Mouse (Mus musculus): ENCODE measurements around the gene Ascc2. TPM values are rescaled to one million over a fixed set of nuclear protein-coding genes. Genes with fewer than 3 reads are reported as not detected.

Gene Ascc2
- polyA plus RNA-seq, 1 experiment from 2014 or later = 36.6 TPM

GRCm38 (mm10) chr11:4718548-4718947 is 81.0 kb downstream of the Ascc2 start:
- peaks cover 6% of the 10 kb centered on the region for H3K36me3 ChIP-seq (ENCODE audit: insufficient read depth)
- no peak overlapping the region for H3K4me2 ChIP-seq
- H3K9ac ChIP-seq = no peak overlapping the region
- H3K4me1 ChIP-seq (ENCODE audit: insufficient read depth) = no peaks in the 10 kb centered on the region
- ATAC-seq (ENCODE audit: insufficient read depth) (no peak), DNase-seq (no peak)
- H3K27me3 ChIP-seq (ENCODE audit: insufficient read depth, low read length) = no peaks in the 10 kb centered on the region
- no peak overlapping the region for H3K4me3 ChIP-seq (ENCODE audit: low read depth, low read length)
- H3K9me3 ChIP-seq (ENCODE audit: low read depth, low read length) = no peaks in the 10 kb centered on the region
- no peak overlapping the region for H3K27ac ChIP-seq (ENCODE audit: low read depth)
- no peak for TF ChIP-seq CTCF (IDR thresholded peaks at IDR 0.05; ENCODE audit: low read depth)
- 72% methylated on average over 5 of the region's 5 CpGs for WGBS

- no peak overlapping the region for H3K27ac ChIP-seq (ENCODE audit: low read depth)
- no peak for ATAC-seq (ENCODE audit: insufficient read depth)
- no peak for DNase-seq
- TF ChIP-seq CTCF (IDR thresholded peaks at IDR 0.05; ENCODE audit: low read depth) = no peak
- no peaks in the 10 kb centered on the region for H3K4me1 ChIP-seq (ENCODE audit: insufficient read depth)
- no peaks in the 10 kb centered on the region for H3K27me3 ChIP-seq (ENCODE audit: insufficient read depth, low read length)
- H3K9me3 ChIP-seq (ENCODE audit: low read depth, low read length) = no peaks in the 10 kb centered on the region
- peaks cover 19% of the 10 kb centered on the region for H3K36me3 ChIP-seq (ENCODE audit: insufficient read depth)
- no peak overlapping the region for H3K4me2 ChIP-seq
- WGBS = 85% methylated on average over 9 of the region's 9 CpGs
- H3K9ac ChIP-seq = no peak overlapping the region
- no peak overlapping the region for H3K4me3 ChIP-seq (ENCODE audit: low read depth, low read length)
Measured at GRCm38 (mm10) chr11:4719961-4720360, 82.4 kb downstream of the Ascc2 start.

DNA sequence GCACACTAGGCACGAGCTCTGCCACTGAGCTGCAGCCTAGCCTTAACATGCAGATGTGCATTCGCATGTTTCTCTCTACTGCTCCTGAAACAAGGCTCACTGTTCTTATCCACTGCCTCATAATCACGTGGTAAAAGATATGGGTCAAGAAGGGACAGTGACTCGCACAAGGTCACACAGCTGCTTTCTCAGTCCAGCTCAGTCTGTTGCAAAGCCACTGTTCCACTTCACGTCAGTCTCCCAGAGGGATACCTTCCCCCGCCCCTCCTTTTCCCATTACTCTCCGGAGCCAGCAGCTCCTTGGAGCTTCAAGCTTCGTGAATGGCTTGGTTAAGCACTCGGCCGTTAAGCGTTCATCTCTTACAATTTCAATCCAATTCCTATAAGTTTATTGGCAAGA is 82.8 kb downstream of the Ascc2 start:
- H3K27ac ChIP-seq (ENCODE audit: low read depth) = no peak overlapping the region
- H3K27me3 ChIP-seq (ENCODE audit: insufficient read depth, low read length) = no peaks in the 10 kb centered on the region
- no peak overlapping the region for H3K4me3 ChIP-seq (ENCODE audit: low read depth, low read length)
- TF ChIP-seq CTCF (IDR thresholded peaks at IDR 0.05; ENCODE audit: low read depth) = no peak
- whole genome bisulfite sequencing = 62% methylated on average over 11 of the region's 11 CpGs
- H3K4me2 ChIP-seq = no peak overlapping the region
- no peaks in the 10 kb centered on the region for H3K4me1 ChIP-seq (ENCODE audit: insufficient read depth)
- H3K36me3 ChIP-seq (ENCODE audit: insufficient read depth) = peaks cover 23% of the 10 kb centered on the region
- ATAC-seq (ENCODE audit: insufficient read depth) = no peak
- no peak overlapping the region for H3K9ac ChIP-seq
- DNase-seq = no peak
- H3K9me3 ChIP-seq (ENCODE audit: low read depth, low read length) = no peaks in the 10 kb centered on the region

- no peak for TF ChIP-seq CTCF (IDR thresholded peaks at IDR 0.05; ENCODE audit: low read depth)
- Histone ChIP-seq H3K4me1 (ENCODE audit: insufficient read depth) (no peaks in the 10 kb centered on the region), H3K27me3 (ENCODE audit: insufficient read depth, low read length) (no peaks in the 10 kb centered on the region), H3K9me3 (ENCODE audit: low read depth, low read length) (no peaks in the 10 kb centered on the region), H3K4me3 (ENCODE audit: low read depth, low read length) (no peak overlapping the region), H3K36me3 (ENCODE audit: insufficient read depth) (peaks cover 28% of the 10 kb centered on the region), H3K27ac (ENCODE audit: low read depth) (no peak overlapping the region), H3K4me2 (no peak overlapping the region), H3K9ac (no peak overlapping the region)
- peak; percentile 11 for DNase-seq
- WGBS = 37% methylated on average over 7 of the region's 7 CpGs
- no peak for ATAC-seq (ENCODE audit: insufficient read depth)
Measured at GRCm38 (mm10) chr11:4720900-4721580, 83.5 kb downstream of the Ascc2 start.

DNA sequence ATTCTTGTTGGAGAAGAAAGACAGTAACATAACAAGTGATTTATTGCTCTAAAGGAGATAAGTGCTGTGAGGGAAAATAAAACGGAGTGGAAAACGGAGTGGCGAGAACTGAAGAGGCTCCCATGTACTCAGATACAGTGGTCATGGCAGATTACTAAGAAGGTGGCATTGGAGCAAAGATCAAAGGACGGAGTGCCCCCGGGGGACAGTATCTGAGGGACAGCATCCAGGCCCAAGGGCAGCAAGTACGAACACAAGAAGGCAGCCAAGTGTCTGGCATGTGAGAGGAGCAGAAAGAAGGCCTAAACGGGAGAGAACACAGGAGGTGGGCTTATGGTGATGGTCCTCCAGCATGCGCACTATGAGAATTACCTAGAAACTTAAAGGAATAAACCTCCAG is 84.2 kb downstream of the Ascc2 start:
- no peaks in the 10 kb centered on the region for H3K9me3 ChIP-seq (ENCODE audit: low read depth, low read length)
- H3K36me3 ChIP-seq (ENCODE audit: insufficient read depth) = peaks cover 28% of the 10 kb centered on the region
- H3K4me1 ChIP-seq (ENCODE audit: insufficient read depth) = no peaks in the 10 kb centered on the region
- H3K4me3 ChIP-seq (ENCODE audit: low read depth, low read length) = no peak overlapping the region
- no peak for TF ChIP-seq CTCF (IDR thresholded peaks at IDR 0.05; ENCODE audit: low read depth)
- H3K4me2 ChIP-seq = no peak overlapping the region
- H3K27ac ChIP-seq (ENCODE audit: low read depth) = no peak overlapping the region
- WGBS = 76% methylated on average over 8 of the region's 8 CpGs
- no peaks in the 10 kb centered on the region for H3K27me3 ChIP-seq (ENCODE audit: insufficient read depth, low read length)
- H3K9ac ChIP-seq = no peak overlapping the region
- ATAC-seq (ENCODE audit: insufficient read depth) = no peak
- no peak for DNase-seq

DNA sequence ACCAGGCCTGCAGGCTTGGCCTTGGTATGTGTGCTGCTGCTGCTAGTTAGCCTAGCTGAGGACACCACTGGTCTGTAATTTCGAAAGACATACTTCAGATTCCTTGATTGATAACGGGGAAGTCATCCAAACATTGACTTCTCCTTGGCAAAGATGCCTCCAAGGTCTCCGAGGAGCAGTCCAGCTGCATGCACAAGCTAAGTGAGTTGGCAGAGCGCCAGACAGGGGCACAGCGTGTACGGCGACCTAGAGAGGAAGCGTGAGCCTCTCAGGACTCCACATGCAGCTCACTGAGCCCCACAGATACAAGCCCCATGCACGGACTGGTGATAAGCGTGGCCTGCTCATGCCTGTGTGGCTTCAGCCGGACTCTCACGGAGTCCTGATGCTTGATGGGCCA is 92.1 kb downstream of the Ascc2 start:
- DNase-seq = peak; percentile 80
- TF ChIP-seq CTCF (IDR thresholded peaks at IDR 0.05; ENCODE audit: low read depth) = no peak
- Histone ChIP-seq H3K4me1 (ENCODE audit: insufficient read depth) (peaks cover 4% of the 10 kb centered on the region; the same call in 1 of the 2 replicates), H3K9ac (no peak overlapping the region), H3K27ac (ENCODE audit: low read depth) (no peak overlapping the region), H3K4me2 (no peak overlapping the region), H3K9me3 (ENCODE audit: low read depth, low read length) (no peaks in the 10 kb centered on the region), H3K4me3 (ENCODE audit: low read depth, low read length) (no peak overlapping the region), H3K36me3 (ENCODE audit: insufficient read depth) (peaks cover 13% of the 10 kb centered on the region; the same call in 1 of the 2 replicates), H3K27me3 (ENCODE audit: insufficient read depth, low read length) (no peaks in the 10 kb centered on the region)
- 24% methylated on average over 12 of the region's 12 CpGs for WGBS
- peak; percentile 60; the same call in 1 of the 2 replicates for ATAC-seq (ENCODE audit: insufficient read depth)

DNA sequence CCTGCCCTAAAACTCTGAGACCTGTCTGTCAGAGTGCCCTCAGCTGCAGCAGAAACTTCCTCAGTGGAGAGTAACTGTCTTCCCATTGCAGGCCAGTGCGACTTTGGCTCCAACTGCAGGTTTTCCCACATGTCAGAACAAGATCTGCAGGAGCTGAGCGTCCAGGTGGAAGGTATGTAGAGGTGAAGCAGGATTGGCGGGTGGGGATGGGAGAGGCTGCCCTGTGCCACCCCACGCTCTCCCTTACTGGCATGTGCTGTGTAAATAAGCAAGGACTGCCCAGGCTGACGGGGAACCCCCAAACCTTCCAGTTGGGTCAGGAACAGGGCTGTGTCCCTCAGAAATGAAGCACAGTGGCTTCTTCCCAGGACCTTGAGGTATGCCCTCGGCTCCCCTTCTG is 92.5 kb downstream of the Ascc2 start:
- H3K4me1 ChIP-seq (ENCODE audit: insufficient read depth) = peaks cover 4% of the 10 kb centered on the region; the same call in 1 of the 2 replicates
- no peak overlapping the region for H3K9ac ChIP-seq
- no peaks in the 10 kb centered on the region for H3K27me3 ChIP-seq (ENCODE audit: insufficient read depth, low read length)
- H3K9me3 ChIP-seq (ENCODE audit: low read depth, low read length) = no peaks in the 10 kb centered on the region
- ATAC-seq (ENCODE audit: insufficient read depth) = peak; percentile 54
- no peak overlapping the region for H3K27ac ChIP-seq (ENCODE audit: low read depth)
- TF ChIP-seq CTCF (IDR thresholded peaks at IDR 0.05; ENCODE audit: low read depth) = no peak
- H3K36me3 ChIP-seq (ENCODE audit: insufficient read depth) = peaks cover 8% of the 10 kb centered on the region; the same call in 1 of the 2 replicates
- H3K4me2 ChIP-seq = no peak overlapping the region
- no peak overlapping the region for H3K4me3 ChIP-seq (ENCODE audit: low read depth, low read length)
- WGBS = 55% methylated on average over 6 of the region's 6 CpGs
- no peak for DNase-seq

Measured in lung, embryonic 14.5 days (tissue).